Mouse (Mus musculus): Measurements from ENCODE around the gene Rpl9-ps6.
"Not testable (repeated sequence)": the region's sequence is repeated elsewhere in the genome, so short reads cannot be mapped to it uniquely, and the experiment has no call there.

Gene Rpl9-ps6

GRCm38 (mm10) chr19:32466478-32466877, at the start of gene Rpl9-ps6:
Gene Rpl9-ps6, minus strand, starts transcription at chr19:32466578.
- no peak for DNase-seq (ENCODE audit: low spot score)

- no peak for DNase-seq (ENCODE audit: low spot score)
Observed at GRCm38 (mm10) chr19:32512518-32512917, 46.1 kb upstream of the Rpl9-ps6 start.

GRCm38 (mm10) chr19:32510962-32511361, 44.6 kb upstream of the Rpl9-ps6 start:
- no peak for DNase-seq (ENCODE audit: low spot score)

GRCm38 (mm10) chr19:32510267-32510666, 43.9 kb upstream of the Rpl9-ps6 start:
- DNase-seq (ENCODE audit: low spot score): no peak

- no peak for DNase-seq (ENCODE audit: low spot score)
Observed at GRCm38 (mm10) chr19:32507526-32507925, 41.1 kb upstream of the Rpl9-ps6 start.

- no peak for DNase-seq (ENCODE audit: low spot score)
Observed at GRCm38 (mm10) chr19:32507100-32507499, 40.7 kb upstream of the Rpl9-ps6 start.

GRCm38 (mm10) chr19:32506514-32506913, 40.1 kb upstream of the Rpl9-ps6 start:
- no peak for DNase-seq (ENCODE audit: low spot score)

GRCm38 (mm10) chr19:32506081-32506480, 39.7 kb upstream of the Rpl9-ps6 start:
- DNase-seq (ENCODE audit: low spot score): no peak

GRCm38 (mm10) chr19:32501414-32501813, 35.0 kb upstream of the Rpl9-ps6 start:
- DNase-seq (ENCODE audit: low spot score): no peak

- DNase-seq (ENCODE audit: low spot score): no peak
Observed at GRCm38 (mm10) chr19:32498002-32498401, 31.6 kb upstream of the Rpl9-ps6 start.

GRCm38 (mm10) chr19:32497411-32497810, 31.0 kb upstream of the Rpl9-ps6 start:
- no peak for DNase-seq (ENCODE audit: low spot score)

- no peak for DNase-seq (ENCODE audit: low spot score)
Observed at GRCm38 (mm10) chr19:32495034-32495433, 28.7 kb upstream of the Rpl9-ps6 start.

- DNase-seq (ENCODE audit: low spot score): no peak
Observed at GRCm38 (mm10) chr19:32494611-32495010, 28.2 kb upstream of the Rpl9-ps6 start.

- DNase-seq (ENCODE audit: low spot score): no peak
Observed at GRCm38 (mm10) chr19:32493471-32493870, 27.1 kb upstream of the Rpl9-ps6 start.

- no peak for DNase-seq (ENCODE audit: low spot score)
Observed at GRCm38 (mm10) chr19:32492981-32493380, 26.6 kb upstream of the Rpl9-ps6 start.

GRCm38 (mm10) chr19:32492339-32492738, 26.0 kb upstream of the Rpl9-ps6 start:
- DNase-seq (ENCODE audit: low spot score): no peak

- DNase-seq (ENCODE audit: low spot score): no peak
Observed at GRCm38 (mm10) chr19:32490976-32491375, 24.6 kb upstream of the Rpl9-ps6 start.

GRCm38 (mm10) chr19:32489166-32489895, 23.0 kb upstream of the Rpl9-ps6 start:
- DNase-seq (ENCODE audit: low spot score): no peak

- no peak for DNase-seq (ENCODE audit: low spot score)
Observed at GRCm38 (mm10) chr19:32487595-32488255, 21.3 kb upstream of the Rpl9-ps6 start.

- not testable (repeated sequence) for DNase-seq (ENCODE audit: low spot score)
Observed at GRCm38 (mm10) chr19:32486106-32486724, 19.8 kb upstream of the Rpl9-ps6 start.

GRCm38 (mm10) chr19:32485681-32486105, 19.3 kb upstream of the Rpl9-ps6 start, which contains the start of gene Minpp1:
Gene Minpp1, plus strand, starts transcription at chr19:32485769.
- DNase-seq (ENCODE audit: low spot score): peak; percentile 36

GRCm38 (mm10) chr19:32484941-32485660, 18.7 kb upstream of the Rpl9-ps6 start:
- no peak for DNase-seq (ENCODE audit: low spot score)

All from urinary bladder, postnatal 10 days (tissue).